Mouse (Mus musculus): ENCODE measurements around the gene Aif1l.

GRCm38 (mm10) chr2:31934551-31934950 lies 15.4 kb upstream of the Aif1l start:
- TF ChIP-seq CTCF (IDR thresholded peaks at IDR 0.05; ENCODE audit: borderline replicate concordance, extremely low read depth, insufficient read depth, insufficient read length) (no peak), POLR2A (IDR thresholded peaks at IDR 0.05; ENCODE audit: borderline replicate concordance, extremely low read depth, insufficient read depth, insufficient read length, poor library complexity, severe bottlenecking) (no peak)
